Mouse (Mus musculus): ENCODE data around the gene Ppp2r5a.
"Not testable (repeated sequence)": the region's sequence is repeated elsewhere in the genome, so short reads cannot be mapped to it uniquely, and the experiment has no call there.

The Ppp2r5a gene

DNA sequence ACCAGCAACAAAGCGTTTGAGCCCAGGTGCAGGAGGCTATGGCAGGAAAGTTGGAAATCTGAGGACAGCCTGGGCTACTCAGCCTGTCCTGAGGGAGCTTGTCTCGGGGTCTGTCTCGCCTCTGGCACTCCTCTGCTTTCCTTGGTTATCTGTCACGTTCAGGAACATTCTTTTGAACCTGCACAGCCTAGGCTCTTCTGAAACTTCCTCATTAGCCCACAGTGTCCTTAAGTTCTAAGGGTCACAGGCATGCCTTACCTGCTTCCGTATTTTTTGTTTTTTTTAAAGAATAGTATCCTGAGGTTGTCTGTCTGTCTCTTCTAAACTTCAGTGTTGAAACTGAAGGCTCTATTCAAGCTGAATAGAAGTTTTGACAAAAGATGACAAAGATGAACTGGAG lies at the start of gene Ppp2r5a:
Gene Ppp2r5a, minus strand, starts transcription at position 199 of the 400 bp plus-strand sequence.
- DNase-seq (ENCODE audit: low spot score in 2 of 2): no peak

GRCm38 (mm10) chr1:191450614-191451013 lies 47.5 kb upstream of the Ppp2r5a start:
- DNase-seq (ENCODE audit: low spot score in 2 of 2): no peak

GRCm38 (mm10) chr1:191449537-191449936 lies 46.5 kb upstream of the Ppp2r5a start:
- DNase-seq (ENCODE audit: low spot score in 2 of 2): no peak

GRCm38 (mm10) chr1:191447391-191448016 lies 44.4 kb upstream of the Ppp2r5a start:
- DNase-seq (ENCODE audit: low spot score in 2 of 2): no peak

DNA sequence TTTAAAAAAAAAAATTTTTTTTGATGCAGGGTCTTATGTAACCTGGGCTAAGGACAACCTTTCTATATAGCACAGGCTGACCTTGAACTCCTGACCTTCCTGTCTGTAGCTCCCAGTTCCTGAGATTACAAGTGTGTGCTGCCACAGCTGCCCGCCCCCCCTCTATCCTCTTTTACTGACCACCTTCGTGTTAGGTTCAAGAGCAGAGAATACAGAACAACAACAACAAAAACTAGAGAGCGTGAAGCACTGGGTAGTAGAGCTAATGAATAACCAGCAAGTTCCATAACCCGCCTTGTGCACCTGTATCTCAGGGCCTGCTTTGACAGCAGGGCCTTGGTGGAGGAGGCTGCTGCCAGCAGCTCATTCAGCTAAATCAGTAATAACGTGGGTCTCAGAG lies 43.2 kb upstream of the Ppp2r5a start:
- no peak for DNase-seq (ENCODE audit: low spot score in 2 of 2)

- DNase-seq (ENCODE audit: low spot score in 2 of 2): no peak
Observed at GRCm38 (mm10) chr1:191445831-191446258, 42.8 kb upstream of the Ppp2r5a start.

- no peak for DNase-seq (ENCODE audit: low spot score in 2 of 2)
Observed at GRCm38 (mm10) chr1:191445401-191445800, 42.3 kb upstream of the Ppp2r5a start.

DNA sequence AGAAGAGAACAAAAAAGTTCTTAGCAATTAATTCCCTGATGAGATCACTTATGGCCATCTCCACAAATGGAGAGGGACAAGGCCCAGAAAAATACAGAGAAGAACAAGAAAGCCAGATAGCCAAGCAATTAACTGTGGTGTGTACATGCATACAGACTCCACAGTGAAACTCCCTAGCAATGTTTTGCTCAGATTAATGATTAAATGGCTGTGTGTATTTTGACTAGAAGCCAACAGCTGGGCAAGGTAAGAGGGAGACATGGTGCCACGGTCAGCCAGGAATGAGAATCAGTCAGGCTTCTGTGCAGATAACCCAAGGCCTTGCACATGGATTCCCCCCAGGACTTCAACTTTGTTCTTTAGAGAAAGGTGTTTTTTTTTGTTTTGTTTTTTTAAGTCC lies 41.4 kb upstream of the Ppp2r5a start:
- DNase-seq (ENCODE audit: low spot score in 2 of 2): no peak

DNA sequence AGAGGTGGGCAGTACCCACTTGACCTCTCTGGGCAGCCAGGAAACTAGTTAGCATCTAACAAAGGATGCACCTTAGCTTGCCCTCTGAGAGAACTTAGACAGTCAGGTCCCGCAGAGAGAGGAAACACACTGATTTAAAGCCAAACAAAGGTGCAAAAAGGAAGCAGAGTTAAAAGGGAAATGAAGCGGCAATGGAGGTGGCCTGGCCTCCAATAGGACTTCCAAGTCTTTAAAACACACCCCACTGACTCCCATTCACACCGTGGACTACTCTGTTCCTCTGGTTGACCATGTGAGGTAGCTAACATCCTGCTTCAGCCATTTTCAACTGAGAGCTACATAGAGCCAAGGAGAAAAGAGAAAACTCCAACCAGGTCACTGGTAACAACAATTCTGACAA lies 35.9 kb upstream of the Ppp2r5a start:
- DNase-seq (ENCODE audit: low spot score in 2 of 2): no peak

DNA sequence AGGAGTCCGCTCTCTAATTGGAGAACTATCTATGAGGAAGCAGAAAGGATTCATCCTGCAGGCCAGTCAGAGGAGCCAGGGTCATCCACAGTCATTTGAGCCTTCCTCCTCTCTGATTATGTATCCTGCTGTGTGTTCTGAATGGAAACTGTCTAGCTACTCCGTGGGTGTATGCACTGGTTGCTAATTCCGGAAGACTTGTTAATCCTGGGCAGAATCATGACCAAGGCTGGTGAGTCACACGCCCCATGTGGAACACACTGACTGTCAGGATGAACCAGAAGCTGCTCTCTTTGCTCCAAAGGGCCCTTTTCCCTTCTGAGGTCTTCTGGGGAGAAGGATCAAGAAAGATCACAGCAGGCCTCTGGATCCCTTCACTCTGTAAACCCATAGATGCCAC lies 35.5 kb upstream of the Ppp2r5a start:
- peak in 1 of 2 experiments; percentile 30 for DNase-seq (ENCODE audit: low spot score in 2 of 2)

- DNase-seq (ENCODE audit: low spot score in 2 of 2): no peak
Observed at GRCm38 (mm10) chr1:191436647-191437046, 33.6 kb upstream of the Ppp2r5a start.

- peak; percentile 44 to 63 for DNase-seq (ENCODE audit: low spot score in 2 of 2)
Observed at GRCm38 (mm10) chr1:191435359-191435758, 32.3 kb upstream of the Ppp2r5a start.

- DNase-seq (ENCODE audit: low spot score in 2 of 2): no peak
Observed at GRCm38 (mm10) chr1:191432531-191432930, 29.5 kb upstream of the Ppp2r5a start.

DNA sequence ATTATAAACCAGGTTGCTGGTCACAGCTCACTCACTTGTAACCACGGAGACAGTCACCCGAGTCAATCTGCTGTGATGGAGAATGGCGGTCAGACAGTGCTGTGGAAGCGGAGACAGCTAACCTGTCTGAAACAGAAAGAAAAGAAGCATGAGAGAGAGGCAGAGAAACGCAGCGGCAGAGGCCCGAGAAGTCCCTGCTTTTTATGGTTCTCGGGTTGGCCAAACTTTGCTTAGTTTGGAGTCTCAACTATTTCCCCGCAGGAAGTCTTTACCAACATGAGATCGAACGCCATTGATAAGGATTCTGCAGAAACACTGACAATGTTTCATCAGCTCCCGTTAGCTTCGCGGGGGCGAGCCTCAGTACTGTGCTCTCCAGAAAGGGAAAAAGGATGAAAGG lies 29.0 kb upstream of the Ppp2r5a start:
- DNase-seq (ENCODE audit: low spot score in 2 of 2): no peak

DNA sequence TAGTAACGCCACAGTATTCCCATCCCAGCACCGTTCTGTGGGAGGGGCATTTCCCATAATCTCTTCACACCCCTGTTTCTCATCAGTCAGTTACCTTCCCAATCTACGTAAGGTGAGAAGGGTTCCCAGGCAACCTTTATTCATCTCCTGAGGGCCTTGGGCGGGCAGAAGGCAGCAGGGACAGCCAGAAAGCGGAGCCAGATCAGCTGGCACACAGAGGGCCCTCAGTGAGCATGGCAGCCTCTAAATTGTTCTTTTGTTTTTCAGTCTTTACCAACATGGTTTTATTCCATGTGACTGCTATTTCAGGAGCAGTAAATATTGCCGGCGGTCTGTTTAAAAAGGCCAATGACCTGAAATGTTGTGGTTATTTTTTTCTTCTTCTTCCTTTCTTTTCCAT lies 27.0 kb upstream of the Ppp2r5a start:
- no peak for DNase-seq (ENCODE audit: low spot score in 2 of 2)

GRCm38 (mm10) chr1:191425884-191426283 lies 22.8 kb upstream of the Ppp2r5a start:
- no peak for DNase-seq (ENCODE audit: low spot score in 2 of 2)

DNA sequence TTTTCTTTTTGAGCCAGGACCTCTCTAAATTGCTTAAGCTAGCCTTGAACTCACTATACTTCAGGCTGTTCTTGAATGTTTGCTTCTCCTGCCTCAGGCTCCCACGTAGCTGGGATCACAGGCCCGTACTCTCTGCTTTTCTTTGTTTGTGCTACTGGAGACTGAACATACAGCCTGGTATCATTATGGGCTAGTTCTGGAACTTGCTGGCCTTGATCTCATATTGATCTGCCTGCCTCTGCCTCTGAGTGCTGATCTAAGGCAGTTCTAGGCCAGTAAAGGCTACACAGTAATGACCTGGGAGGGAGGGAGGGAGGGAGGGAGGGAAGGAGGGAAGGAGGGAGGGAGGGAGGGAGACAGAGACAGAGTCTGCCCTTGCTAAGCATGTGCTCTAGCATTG lies 20.1 kb upstream of the Ppp2r5a start:
- no peak for DNase-seq (ENCODE audit: low spot score in 2 of 2)

DNA sequence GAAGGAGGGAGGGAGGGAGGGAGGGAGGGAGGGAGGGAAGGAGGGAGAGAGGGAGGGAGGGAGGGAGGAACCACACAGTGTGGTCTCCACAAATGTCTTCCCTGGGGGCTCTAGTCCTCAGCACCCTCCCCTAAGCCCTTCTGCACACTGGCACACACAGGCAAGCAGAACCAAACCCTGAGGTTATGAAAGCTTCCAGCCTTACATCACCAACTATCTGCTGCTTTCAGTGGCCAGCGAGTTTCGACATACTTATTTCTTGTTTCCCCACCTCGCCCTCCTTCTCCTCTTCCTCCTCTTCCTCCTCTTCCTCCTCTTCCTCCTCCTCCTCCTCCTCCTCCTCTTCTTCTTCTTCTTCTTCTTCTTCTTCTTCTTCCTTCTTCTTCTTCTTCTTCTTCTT lies 19.6 kb upstream of the Ppp2r5a start:
- not testable (repeated sequence) for DNase-seq (ENCODE audit: low spot score in 2 of 2)

GRCm38 (mm10) chr1:191422164-191422563 lies 19.1 kb upstream of the Ppp2r5a start:
- no peak for DNase-seq (ENCODE audit: low spot score in 2 of 2)

- no peak for DNase-seq (ENCODE audit: low spot score in 2 of 2)
Observed at GRCm38 (mm10) chr1:191421426-191421999, 18.4 kb upstream of the Ppp2r5a start.

- DNase-seq (ENCODE audit: low spot score in 2 of 2): no peak
Observed at GRCm38 (mm10) chr1:191420930-191421404, 17.9 kb upstream of the Ppp2r5a start.

- no peak for DNase-seq (ENCODE audit: low spot score in 2 of 2)
Observed at GRCm38 (mm10) chr1:191419991-191420751, 17.1 kb upstream of the Ppp2r5a start.

GRCm38 (mm10) chr1:191419421-191419820 lies 16.3 kb upstream of the Ppp2r5a start:
- no peak for DNase-seq (ENCODE audit: low spot score in 2 of 2)
